Mouse (Mus musculus): ENCODE data around the gene 4932414N04Rik.
"Not testable (repeated sequence)": the region's sequence is repeated elsewhere in the genome, so short reads cannot be mapped to it uniquely, and the experiment has no call there.

Gene 4932414N04Rik

GRCm38 (mm10) chr2:68656186-68656585 is at the start of gene 4932414N04Rik:
Gene 4932414N04Rik, plus strand, starts transcription at chr2:68656486.
- in situ Hi-C loops (cut with MboI; ENCODE audit: unreplicated experiment in 2 of 2): not testable (repeated sequence)

DNA sequence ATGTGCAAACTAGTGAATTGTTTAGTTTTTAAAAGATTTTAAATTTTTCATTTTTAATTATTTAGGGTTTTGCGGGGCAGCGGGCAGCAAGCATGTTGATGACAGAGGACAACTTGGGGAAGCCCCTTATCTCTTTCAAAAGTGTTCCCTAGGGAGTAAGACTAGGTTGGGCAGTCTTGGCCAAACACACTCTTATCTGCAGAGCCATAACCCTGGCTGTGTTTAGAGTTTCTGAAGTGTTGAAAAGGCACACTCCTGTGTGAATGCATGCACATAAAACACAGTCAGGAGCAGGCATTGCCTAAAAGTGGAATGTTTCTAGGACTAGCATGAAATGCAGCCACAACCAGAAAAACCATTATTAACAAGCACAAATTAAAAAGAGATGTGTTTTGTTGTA is 75.9 kb downstream of the 4932414N04Rik start:
- in situ Hi-C loops (cut with MboI; ENCODE audit: unreplicated experiment in 2 of 2): no loop called here

DNA sequence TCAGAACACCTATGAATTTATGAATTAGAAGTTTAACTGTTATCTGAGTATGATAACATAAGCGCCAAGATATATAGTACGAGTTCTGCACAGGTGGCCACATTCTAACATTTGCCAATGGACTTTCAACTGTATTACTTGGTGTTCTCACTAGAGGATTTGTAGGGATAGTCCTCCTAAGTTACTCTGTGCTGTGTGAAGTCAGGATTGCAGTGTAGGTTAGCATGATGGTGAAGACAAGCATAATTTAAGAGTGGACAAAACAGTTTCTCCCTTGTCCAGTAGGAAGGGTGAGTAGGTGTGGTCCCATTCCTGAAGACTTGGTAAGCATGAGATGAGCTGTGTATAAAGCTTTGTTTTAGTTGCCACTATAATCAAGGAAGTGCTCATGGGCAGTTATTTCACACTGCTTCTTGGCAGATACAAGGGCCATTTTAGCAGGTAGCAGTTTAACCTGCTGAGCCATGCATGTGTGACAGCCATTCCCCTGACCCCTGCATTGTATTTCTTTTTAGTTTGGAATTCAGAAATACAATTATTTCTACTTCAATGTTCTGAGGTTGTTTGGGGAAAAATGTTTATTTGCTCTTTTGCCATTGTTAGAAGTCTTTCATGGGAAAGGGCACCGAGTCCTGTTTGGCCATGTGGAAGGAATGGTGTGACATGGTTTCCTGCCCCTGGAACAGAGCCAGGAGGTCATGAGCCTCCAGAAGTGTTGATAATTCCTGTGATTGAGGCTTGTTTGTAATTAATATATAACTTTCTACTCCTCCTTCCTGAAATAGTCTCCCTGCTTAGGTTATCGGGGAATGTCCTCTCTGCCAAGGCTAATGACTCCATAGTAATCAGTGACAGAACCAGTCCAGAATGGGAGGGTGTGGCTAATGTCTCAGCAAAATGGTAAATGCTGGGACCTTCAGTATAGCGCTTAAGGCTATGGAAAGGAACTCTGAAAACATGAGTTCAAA is 83.8 kb downstream of the 4932414N04Rik start:
- in situ Hi-C loops (cut with MboI; ENCODE audit: unreplicated experiment in 2 of 2): no loop called here

DNA sequence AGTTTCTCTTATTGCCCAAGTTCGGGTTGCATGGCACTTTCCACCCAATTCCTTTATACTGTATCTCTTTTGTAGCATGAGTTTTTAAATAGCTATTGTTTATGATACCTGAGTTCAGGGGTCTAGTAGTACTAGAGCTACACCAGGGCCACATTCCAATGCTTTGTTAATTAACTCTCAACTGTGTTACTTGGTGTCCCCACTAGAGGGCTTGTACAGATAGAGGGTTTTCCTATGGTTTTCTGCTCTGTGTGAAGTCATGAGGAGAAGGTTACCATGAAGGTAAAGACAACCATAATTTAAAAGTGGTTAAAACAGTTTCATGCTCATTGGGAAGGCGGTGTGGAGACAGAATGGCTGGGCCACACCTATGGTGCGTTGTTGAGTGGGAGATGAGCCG is 88.3 kb downstream of the 4932414N04Rik start:
- in situ Hi-C loops (cut with MboI; ENCODE audit: unreplicated experiment in 2 of 2): no loop called here

DNA sequence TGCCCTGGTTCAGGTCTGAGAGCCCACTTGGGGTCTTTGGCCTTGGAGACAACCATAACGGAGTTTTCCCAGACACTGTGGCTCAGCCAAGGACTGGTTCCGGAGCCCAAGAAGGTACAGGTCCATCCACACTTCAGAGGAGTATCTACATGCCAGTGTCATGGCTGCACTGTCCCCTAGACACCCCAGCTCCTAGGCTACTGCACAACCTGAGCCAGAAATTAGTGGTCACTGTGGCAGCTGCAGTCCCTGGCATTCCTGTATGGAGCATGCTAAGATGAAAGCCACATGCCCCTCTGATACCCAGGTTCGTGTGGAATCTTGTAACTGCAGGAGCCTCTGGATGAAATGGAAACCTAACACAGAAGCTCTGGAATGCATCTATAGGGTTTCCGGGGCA is 99.9 kb downstream of the 4932414N04Rik start:
- in situ Hi-C loops (cut with MboI; ENCODE audit: unreplicated experiment in 2 of 2): no loop called here

DNA sequence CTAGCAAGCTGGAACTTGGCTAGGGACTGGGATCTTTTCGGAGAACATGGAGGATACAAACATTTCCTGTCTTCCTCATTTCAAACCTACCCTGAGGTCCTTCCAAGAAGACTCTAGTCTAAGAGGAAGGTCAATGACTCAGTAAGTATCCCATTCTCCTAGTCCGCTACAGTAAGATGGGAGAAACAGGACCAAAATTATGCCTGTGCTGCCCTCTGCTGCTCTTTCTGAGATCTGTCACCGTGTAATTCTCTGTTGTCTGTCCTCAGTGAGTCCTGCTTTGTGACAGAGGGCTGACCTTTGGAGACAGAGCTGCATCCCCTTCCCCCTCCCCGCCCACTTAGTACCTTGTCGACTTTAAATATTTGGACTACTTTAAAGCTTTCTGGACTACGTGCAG is 100.5 kb downstream of the 4932414N04Rik start:
- in situ Hi-C loops (cut with MboI; ENCODE audit: unreplicated experiment in 2 of 2): no loop called here

GRCm38 (mm10) chr2:68765371-68765770 is 109.1 kb downstream of the 4932414N04Rik start:
- in situ Hi-C loops (cut with MboI; ENCODE audit: unreplicated experiment in 2 of 2): no loop called here

DNA sequence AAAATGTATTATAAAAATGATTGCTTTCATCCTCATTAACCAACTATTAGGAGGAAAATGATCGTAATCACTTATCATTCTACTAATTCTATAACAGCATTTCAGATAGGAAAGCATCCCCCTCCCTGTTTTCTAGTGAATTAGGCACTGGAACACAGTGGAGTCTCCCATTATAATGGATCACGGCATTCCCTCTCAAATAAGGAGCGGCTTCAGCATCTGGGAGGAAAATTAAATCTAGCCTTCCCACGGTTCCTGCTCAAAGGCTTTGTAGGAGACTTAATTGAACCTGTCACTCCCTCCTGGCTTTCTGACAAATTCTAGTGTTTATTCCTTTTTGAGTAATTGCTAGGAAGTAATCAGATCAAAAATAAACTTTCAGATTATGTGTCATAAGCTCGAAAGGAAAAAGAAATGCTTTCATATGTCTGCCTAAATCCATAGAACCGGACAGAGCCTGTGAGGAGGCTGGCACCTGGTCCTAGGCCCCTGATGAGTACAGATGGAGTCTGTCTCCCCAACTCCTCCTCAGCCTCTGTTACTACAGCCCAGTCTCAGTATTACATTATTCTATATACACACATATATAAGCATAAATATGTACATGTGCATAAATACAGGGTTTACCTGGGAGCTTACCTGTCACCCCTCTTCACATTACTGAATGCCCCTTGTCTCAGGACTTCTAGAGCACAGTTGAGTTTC is 111.1 kb downstream of the 4932414N04Rik start:
- in situ Hi-C loops (cut with MboI; ENCODE audit: unreplicated experiment in 2 of 2): no loop called here

DNA sequence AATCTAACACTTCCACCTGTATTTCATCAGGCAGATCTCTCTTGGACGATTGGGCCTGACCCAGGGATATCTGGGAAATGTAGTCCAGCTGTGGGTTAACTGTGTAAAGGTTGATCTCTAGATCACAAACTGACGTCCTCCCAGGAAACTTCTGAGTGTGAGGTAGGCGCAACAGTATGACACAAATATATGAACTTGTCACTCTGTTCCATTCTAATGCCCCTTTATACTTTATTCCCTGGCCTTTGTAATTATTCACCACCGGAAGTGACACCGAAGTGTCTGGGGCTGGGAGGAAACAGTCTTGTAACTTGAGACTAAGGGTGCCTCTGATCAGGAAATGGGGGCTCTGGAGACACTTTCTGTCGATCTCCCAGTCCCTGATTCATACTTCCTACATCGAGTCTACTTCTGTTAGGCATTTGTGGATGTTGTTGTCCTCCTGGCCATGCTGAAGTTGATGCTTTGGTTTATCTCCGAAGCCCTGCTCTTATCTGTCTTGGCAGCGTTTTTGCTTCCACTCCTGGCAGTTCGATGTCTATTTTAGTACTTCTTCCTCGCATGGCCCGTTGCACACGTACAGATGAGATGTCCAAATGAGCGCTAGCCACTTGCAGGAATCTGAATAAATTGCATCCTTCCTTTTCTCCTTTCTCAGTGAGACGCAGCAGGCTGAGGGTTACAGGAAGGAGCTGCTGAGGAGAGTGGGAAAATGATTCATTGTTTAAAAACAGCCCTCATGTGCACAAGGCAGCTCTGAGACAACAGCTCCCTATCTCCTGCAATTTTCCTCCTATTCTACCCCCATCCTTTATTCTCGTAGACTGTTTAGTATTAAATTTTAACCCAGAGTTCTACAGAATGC is 126.2 kb downstream of the 4932414N04Rik start:
- in situ Hi-C loops (cut with MboI; ENCODE audit: unreplicated experiment in 2 of 2): no loop called here

DNA sequence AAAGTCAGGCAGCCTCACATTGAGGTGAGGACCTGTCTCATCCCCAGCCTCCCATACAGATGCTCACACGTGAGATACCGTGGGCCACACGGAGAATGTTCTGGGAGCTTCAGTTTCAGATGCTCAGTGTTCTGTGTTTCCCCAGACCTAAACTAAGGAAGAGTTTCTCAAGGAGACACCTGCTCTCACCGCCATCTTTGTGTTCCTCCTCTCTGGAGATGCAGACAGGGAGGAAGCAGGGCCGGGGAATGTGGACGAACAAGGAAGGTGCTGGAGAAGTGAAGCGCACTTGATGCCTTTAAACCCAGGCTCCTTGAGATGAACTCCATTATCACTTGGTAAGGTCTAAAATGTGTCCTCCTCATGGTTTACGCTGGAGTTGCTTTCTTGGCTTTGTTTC is 127.4 kb downstream of the 4932414N04Rik start:
- in situ Hi-C loops (cut with MboI; ENCODE audit: unreplicated experiment in 2 of 2): not testable (repeated sequence)

- in situ Hi-C loops (cut with MboI; ENCODE audit: unreplicated experiment in 2 of 2): no loop called here
These were observed 128.6 kb downstream of the 4932414N04Rik start for GRCm38 (mm10) chr2:68784710-68785427.

DNA sequence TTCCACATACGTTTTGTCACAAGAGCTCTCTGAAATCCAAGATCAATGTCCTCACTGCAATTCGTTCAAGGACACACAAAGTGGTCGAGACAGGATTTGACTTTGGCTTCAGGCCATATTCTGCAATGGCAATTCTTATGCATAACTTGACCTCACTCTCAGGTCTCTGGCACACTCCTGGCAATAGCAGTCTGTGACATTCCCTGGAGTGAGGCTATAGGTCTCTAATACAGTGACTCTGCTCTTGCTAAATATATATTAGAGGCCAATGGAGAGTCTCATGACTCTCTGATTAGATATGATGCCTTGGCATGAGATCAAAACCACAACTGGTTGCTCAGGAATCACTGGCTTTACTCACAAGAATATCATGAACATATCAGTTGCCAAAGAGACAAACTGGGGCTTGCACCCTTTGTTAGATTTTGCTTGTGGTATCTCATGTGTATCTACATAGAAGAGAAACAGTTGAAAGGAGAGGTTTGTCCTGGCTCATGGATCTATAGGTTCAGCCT is 130.9 kb downstream of the 4932414N04Rik start:
- in situ Hi-C loops (cut with MboI; ENCODE audit: unreplicated experiment in 2 of 2): no loop called here

GRCm38 (mm10) chr2:68792296-68792695 is 136.0 kb downstream of the 4932414N04Rik start:
- in situ Hi-C loops (cut with MboI; ENCODE audit: unreplicated experiment in 2 of 2): no loop called here

- in situ Hi-C loops (cut with MboI; ENCODE audit: unreplicated experiment in 2 of 2): no loop called here
These were observed 137.2 kb downstream of the 4932414N04Rik start for GRCm38 (mm10) chr2:68793472-68793871.

DNA sequence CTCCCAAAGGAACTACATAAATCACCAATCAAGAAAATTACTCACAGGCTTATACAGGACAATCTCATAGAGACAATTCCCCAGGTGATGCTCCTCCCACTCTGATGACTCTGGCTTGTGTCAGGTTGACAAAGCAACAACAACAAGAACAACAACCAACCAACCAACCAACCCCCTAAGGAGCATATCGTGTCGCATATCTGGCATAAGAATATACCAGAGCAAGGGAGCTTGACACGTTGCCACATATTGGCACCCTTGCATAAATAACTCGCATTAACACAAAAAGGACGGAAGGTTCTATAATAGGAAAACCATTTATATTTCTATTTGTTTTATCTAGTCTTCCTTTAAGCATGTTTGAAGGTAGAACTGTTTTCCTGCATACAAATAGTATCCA is 137.9 kb downstream of the 4932414N04Rik start:
- in situ Hi-C loops (cut with MboI; ENCODE audit: unreplicated experiment in 2 of 2): no loop called here

DNA sequence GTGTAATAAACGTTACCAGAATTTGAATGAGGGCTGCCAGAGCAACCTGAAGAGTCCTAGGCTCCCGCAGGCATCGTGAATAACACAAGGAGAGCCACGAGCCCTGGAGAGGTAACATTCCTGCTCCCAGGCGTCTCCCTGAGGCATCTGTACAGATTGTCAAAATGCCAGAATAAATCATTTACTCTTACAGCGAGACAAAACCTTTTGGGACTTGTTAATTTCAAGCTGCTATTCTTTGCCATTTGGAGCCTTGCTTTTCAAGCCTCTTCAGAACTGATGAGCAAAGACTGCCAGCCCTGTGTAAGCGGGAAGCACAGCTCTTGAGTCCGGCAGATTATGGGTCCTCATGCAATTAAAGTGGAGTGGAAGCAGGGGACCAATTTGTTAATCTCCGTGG is 138.3 kb downstream of the 4932414N04Rik start:
- in situ Hi-C loops (cut with MboI; ENCODE audit: unreplicated experiment in 2 of 2): no loop called here

DNA sequence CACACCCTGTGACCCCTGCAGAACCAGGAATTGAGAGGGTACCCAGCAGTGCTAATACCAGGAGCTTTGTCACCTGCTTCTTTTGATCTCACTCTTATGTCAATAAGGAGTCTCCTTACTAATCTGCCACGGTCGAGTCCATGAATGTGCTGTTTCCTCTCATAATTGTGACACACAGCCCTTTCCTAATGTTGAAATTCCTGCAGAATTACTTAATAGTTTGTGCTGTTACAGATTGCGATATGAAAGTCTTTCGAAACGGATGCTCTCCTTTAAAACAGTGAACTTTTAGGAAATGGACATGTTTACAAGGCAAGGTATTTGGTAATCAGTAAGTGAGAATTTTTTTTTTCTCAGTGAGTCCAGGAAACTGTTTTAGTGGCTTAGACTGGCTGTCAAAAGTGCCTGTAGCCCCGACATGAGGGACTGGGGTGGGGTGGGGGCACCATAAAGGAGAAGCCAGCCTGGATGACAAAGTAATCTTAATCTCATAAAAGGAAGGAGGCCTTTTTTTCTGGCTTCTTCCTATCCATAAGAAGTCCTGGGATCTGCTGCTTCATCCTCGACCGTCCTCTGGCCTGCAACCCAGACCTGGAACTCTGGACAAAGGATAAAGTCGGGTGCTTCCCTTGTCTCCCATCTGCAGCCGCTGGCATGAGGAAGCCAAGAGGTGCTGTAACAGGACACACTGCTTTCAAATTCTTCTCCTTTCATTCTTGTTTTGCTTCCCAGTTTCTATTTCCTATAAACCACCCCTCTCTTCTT is 139.9 kb downstream of the 4932414N04Rik start:
- in situ Hi-C loops (cut with MboI; ENCODE audit: unreplicated experiment in 2 of 2): no loop called here

DNA sequence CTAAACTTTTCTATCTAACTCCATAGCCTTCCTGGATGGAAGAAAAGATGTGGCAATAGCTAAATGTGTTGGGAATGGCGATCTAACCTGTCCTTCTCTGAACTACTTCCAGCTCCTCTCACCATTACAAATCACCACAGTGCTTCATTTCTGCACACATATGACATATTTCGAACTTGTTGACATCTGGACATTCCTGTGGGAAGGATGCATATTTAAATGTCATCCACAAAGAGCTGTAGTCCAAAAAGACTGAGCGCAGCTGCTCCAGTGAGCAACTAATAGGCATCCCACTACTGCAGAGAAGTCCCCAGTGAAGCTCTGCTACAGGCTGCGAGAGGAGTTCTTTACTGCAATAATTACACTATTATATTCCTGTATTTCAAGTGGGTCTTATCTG is 140.8 kb downstream of the 4932414N04Rik start:
- in situ Hi-C loops (cut with MboI; ENCODE audit: unreplicated experiment in 2 of 2): no loop called here

Data from v-Abl transformed pro-B cells (cell line).